Mouse (Mus musculus): Measurements from ENCODE around the gene Fpgs.

- TF ChIP-seq TCF12 (IDR thresholded peaks at IDR 0.05; ENCODE audit: insufficient read depth, poor library complexity, severe bottlenecking) (no peak), POLR2A (IDR thresholded peaks at IDR 0.05; ENCODE audit: insufficient read length, low read depth) (no peak)
These were observed 49.1 kb downstream of the Fpgs start for GRCm38 (mm10) chr2:32654743-32655393.
